Mouse (Mus musculus): ENCODE results near the gene Dtnbp1.
A peak's percentile ranks its signal among the peaks of the same experiment; 100 is the strongest.

Dtnbp1 gene

DNA sequence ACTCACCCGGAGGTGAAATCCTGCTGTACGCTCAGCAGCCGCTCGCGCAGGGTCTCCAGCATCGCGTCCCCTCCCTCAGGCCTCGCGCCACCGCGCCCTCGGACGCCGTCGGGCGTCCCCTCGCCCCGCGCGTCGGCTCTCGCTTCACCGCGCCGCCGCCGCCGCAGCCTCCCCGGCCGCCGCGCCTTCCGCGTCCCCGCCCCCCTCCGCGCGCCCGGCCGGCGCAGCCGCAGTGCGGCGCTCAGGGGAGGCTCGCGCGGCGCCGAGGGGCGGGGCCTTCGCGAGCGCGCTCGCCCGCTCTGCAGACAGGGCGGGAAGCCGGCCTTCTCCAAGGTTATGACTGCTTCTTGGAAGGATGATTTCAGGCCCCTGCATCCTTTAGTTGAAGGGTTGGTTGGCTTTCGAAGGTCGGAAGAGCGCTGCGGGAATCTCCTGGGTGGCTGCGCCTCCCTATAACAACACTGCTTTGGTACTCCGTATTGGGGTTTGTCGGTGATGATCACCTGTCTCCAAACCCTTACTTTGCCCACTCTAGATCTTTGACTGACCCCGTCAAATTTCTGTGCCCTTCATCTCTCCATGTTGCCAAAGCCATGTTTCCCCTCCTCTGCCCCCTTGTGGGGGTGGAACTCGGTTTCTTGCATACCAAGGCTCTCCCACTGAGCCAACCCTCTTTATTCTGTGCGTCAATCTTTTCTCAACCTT lies at the start of gene Dtnbp1:
TSS of gene Dtnbp1 (minus strand) at position 237 of the 705 bp plus-strand sequence.
- peak; percentile 73 for DNase-seq (ENCODE audit: low read depth, low spot score)

- DNase-seq (ENCODE audit: low read depth, low spot score): no peak
Measured at GRCm38 (mm10) chr13:45049261-45050020, 47.5 kb upstream of the Dtnbp1 start.

DNA sequence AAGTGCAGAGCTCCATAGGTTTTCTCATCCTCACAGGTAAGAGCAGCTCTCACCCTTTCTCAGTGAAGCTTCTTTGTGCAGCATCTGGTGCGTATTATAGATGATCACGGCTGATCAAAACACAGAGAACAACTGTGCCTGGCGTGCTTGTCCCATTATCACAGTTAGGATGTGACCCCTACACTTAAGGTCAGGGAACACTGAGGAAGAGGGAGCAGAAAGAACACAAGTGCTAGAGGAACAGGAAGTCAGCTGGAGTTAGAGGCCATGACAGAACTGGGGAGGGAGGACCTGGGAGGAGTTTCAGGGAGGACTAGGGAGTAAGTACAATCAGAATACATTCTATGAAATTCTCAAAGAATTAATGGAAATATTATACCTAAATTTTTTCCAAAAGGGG lies 41.5 kb upstream of the Dtnbp1 start:
- DNase-seq (ENCODE audit: low read depth, low spot score): no peak

- DNase-seq (ENCODE audit: low read depth, low spot score): no peak
Measured at GRCm38 (mm10) chr13:45040741-45041140, 38.8 kb upstream of the Dtnbp1 start.

GRCm38 (mm10) chr13:45040195-45040594 lies 38.2 kb upstream of the Dtnbp1 start:
- no peak for DNase-seq (ENCODE audit: low read depth, low spot score)

DNA sequence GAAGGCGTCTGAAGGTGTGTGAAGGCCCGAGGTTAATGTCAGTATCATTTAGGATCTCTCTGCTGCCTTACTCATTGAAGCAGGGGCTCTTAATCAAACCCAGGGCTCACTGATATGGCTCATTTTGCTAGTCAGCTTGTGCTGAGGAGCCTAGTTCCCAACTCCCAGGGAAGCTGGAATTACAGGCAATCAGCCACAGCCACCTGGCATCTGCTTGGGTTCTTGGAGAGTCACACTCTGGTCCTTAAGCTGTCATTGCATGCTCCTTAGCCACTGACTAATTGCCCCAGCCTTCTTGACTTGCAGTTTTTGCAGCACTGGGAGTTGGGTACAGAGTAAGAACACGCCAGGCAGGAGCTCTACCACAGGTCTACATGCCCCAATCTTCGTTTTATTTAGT lies 34.5 kb upstream of the Dtnbp1 start:
- no peak for DNase-seq (ENCODE audit: low read depth, low spot score)

- DNase-seq (ENCODE audit: low read depth, low spot score): no peak
Measured at GRCm38 (mm10) chr13:45034759-45035158, 32.8 kb upstream of the Dtnbp1 start.

GRCm38 (mm10) chr13:45033360-45033759 lies 31.4 kb upstream of the Dtnbp1 start:
- DNase-seq (ENCODE audit: low read depth, low spot score): no peak

DNA sequence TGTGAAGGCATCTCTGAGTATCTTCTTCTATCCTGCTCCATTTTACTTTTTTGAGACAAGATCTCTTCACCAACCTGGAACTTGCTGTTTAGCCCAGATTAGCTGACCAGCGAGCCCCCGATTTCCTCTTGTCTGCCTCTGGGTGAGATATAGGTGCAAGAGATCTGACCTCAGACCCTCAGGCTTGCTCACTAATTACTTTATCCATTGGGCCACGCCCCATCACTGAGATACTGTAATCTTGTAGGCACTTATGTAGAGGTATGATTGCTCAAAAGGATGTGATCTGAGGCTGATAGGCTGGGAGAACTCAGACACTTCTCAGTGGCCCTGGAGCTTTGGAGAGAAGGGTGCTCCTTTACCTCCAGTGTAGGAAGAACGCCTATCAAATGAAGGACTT lies 30.5 kb upstream of the Dtnbp1 start:
- no peak for DNase-seq (ENCODE audit: low read depth, low spot score)

DNA sequence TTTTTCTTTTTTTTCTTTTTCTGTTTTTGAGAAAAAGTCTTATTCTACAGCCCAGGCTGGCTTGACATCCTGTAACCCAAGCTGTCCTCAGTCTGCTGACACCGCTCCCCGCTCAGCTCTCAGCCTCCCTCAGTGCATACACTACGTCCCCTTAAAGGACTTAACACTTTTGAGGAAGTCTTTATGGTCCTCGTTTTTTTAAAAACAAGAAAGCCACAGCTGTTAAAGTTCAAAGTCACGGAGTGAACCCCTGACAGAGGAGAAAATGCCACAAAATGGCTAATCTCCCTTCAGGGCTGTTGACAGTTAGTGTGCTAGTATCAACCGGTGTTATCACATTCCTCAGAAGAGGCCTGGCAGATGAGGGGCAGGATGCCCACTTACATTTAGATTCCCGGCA lies 29.8 kb upstream of the Dtnbp1 start:
- no peak for DNase-seq (ENCODE audit: low read depth, low spot score)

GRCm38 (mm10) chr13:45031314-45031713 lies 29.4 kb upstream of the Dtnbp1 start:
- DNase-seq (ENCODE audit: low read depth, low spot score): no peak

- peak; percentile 90 for DNase-seq (ENCODE audit: low read depth, low spot score)
Measured at GRCm38 (mm10) chr13:45030830-45031229, 28.9 kb upstream of the Dtnbp1 start.

DNA sequence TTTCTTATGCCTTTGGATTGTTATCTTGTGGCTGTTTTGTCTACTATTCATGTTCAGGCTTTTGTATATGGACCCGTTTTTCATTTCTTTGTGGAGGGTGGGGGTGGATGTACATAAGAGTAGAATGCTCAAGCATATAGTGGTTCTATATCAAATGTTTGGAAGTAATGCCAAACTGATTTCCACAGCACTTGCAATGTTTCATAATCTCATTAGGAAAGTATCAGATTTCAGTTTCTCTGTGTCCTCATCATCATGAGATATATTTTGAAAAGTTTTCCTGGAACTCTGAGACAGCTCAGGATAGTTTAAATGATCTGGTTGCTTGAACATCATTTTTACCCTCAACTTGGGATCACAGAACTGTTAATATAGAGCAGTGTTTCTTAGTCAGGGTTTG lies 27.8 kb upstream of the Dtnbp1 start:
- no peak for DNase-seq (ENCODE audit: low read depth, low spot score)

- DNase-seq (ENCODE audit: low read depth, low spot score): no peak
Measured at GRCm38 (mm10) chr13:45026291-45026690, 24.3 kb upstream of the Dtnbp1 start.

- DNase-seq (ENCODE audit: low read depth, low spot score): peak; percentile 67
Measured at GRCm38 (mm10) chr13:45024821-45025220, 22.9 kb upstream of the Dtnbp1 start.

GRCm38 (mm10) chr13:45023356-45024150 lies 21.6 kb upstream of the Dtnbp1 start:
- peak; percentile 67 for DNase-seq (ENCODE audit: low read depth, low spot score)

- peak; percentile 86 for DNase-seq (ENCODE audit: low read depth, low spot score)
Measured at GRCm38 (mm10) chr13:45008150-45008549, 6.2 kb upstream of the Dtnbp1 start.

DNA sequence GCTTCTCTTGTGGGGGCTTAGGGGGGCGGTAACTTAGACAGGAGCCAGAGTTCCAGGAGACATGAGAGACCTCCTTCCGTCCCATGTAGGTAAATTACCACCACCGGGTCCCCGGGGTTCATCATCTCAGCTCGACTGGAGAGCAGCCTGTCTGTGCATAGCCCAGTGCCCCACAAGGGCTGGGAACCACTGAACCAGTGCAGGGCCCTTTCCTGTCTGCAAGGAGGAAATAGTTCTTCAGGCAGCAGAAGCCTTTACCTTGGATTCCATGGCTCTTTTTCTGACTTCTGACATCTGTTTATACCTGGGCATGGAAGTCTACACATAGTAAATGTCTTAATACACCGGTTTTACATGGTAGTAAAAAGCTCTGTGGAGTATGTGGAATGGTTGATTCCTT lies 5.8 kb upstream of the Dtnbp1 start:
- no peak for DNase-seq (ENCODE audit: low read depth, low spot score)

GRCm38 (mm10) chr13:45006483-45006882 lies 4.5 kb upstream of the Dtnbp1 start:
- peak; percentile 93 for DNase-seq (ENCODE audit: low read depth, low spot score)

- DNase-seq (ENCODE audit: low read depth, low spot score): no peak
Measured at GRCm38 (mm10) chr13:45005861-45006260, 3.9 kb upstream of the Dtnbp1 start.

GRCm38 (mm10) chr13:45004987-45005592 lies 3.1 kb upstream of the Dtnbp1 start:
- no peak for DNase-seq (ENCODE audit: low read depth, low spot score)

DNA sequence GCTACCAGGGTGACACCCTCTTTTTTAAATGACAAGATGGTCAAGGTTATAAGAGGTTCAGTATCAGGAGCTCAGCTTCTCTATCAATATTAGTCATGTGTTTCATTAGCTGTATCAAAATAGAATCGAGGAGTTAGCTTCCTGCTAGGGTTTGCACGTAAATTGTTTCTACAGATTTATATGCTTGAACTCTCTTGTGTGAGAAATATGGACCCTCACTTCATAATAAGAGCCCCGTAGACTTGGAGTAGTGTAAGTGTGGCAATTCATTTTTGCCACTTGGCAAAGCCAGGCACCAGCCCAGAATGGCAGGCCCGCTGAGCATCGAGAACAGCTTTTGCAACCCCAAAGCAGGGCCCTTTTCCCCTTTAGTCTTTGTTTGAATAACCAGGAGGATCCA lies 1.1 kb upstream of the Dtnbp1 start:
- no peak for DNase-seq (ENCODE audit: low read depth, low spot score)
